Mouse (Mus musculus) small intestine, adult 2 months (tissue): ENCODE data around the gene Manbal. TPM values are rescaled to one million over a fixed set of nuclear protein-coding genes. Genes with fewer than 3 reads are reported as not detected.

Source experiments
- H3K27ac ChIP-seq: fragments of 200-500 bp; 2 replicates; pipeline ENCODE4 v1.5.1; 2012; ENCODE audit warnings: low read depth, low read length, control low read depth, inconsistent platforms; ENCODE audit not compliant: insufficient read depth
- H3K27me3 ChIP-seq: fragments of 200-500 bp; 2 replicates; pipeline ENCODE4 v1.6.1; 2012; ENCODE audit warnings: mild to moderate bottlenecking, moderate library complexity, low read length, inconsistent platforms; ENCODE audit not compliant: control insufficient read depth, insufficient read depth
- H3K36me3 ChIP-seq: fragments of 200-500 bp; 2 replicates; pipeline ENCODE4 v1.6.1; 2012; ENCODE audit warnings: mild to moderate bottlenecking, low read length, control low read depth, inconsistent platforms; ENCODE audit not compliant: control insufficient read depth, insufficient read depth
- H3K4me1 ChIP-seq: fragments of 200-500 bp; 2 replicates; pipeline ENCODE4 v1.6.1; 2012; ENCODE audit warnings: low read length, inconsistent platforms, mixed read lengths; ENCODE audit not compliant: control insufficient read depth, insufficient read depth, insufficient read length
- H3K4me3 ChIP-seq: fragments of 200-500 bp; 2 replicates; pipeline ENCODE4 v1.5.1; 2012; ENCODE audit warnings: low read depth, mild to moderate bottlenecking, control low read depth, inconsistent platforms, low read length, moderate library complexity
- CTCF ChIP-seq: fragments of 200-500 bp; IDR thresholded peaks from 2 replicates; pipeline ENCODE4 v1.5.1; 2012; ENCODE audit warnings: low read depth, mild to moderate bottlenecking, control low read depth, inconsistent platforms, low read length, moderate library complexity, mixed read lengths; ENCODE audit not compliant: insufficient replicate concordance, insufficient read length; ENCODE audit errors: extremely low read depth
- POLR2A ChIP-seq: fragments of 200-500 bp; IDR thresholded peaks from 2 replicates; pipeline ENCODE4 v1.6.1; 2012; ENCODE audit warnings: low read depth, mild to moderate bottlenecking, control low read depth, inconsistent platforms, low read length, moderate library complexity
- WGBS: fragments of 180-500 bp; shearing (Covaris S2); methylation state at CpG from one replicate; pipeline ENCODE4 v1.1.7; 2018; 5-methylcytosine and 5-hydroxymethylcytosine counted together
- polyA plus RNA-seq: library from polyadenylated mRNA; depleted of rRNA; stranded (reverse); fragments of >200 nt; gene quantifications from 2 replicates; pipeline ENCODE4 v1.2.3, GENCODE M21; 2012

Manbal gene
- polyA plus RNA-seq, 1 experiment, result 47.5 TPM

DNA sequence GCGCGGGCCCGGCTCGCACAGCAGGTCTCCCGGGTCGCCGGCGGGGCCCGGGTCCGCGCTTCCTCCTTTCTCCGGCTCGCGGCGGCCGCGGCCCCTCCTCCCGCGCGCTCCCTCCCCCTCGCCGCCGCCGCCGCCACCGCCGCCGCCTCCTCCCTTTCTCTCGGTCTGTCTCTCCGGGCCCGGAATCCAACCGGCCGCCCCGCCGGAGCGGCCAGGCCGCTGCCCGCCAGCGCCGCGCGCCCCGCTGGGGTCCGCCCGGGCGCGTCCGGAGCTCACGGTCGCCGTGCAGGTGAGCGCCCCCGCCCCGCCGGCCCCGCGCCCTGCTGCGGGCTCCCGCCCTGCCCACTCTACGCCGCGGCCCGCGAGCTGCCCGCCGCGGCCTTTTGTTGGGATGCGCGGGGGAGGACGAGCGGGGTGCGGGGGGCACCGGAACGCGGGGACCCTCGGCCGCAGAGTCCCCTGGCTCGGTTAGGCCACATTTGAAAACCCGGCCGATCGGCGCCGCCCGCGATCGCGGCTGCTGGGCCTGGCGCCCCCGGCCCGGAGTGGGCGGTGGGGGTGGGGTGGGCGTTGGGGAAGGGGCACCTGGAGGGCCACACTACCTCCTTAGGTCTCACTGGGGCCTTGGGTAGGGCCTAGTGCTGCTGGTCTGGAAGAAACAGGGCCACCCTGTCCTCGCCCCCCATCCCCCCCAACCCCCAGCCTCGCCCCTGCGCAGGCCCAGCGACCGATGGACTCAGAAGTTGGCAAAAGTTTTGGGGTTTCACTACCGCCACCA lies 56.9 kb downstream of the Manbal start:
- H3K4me1 ChIP-seq, result peaks cover 62% of the 10 kb centered on the region
- H3K27me3 ChIP-seq, result no peaks in the 10 kb centered on the region
- peaks cover 12% of the 10 kb centered on the region for H3K36me3 ChIP-seq
- TF ChIP-seq CTCF (no peak), POLR2A (no peak)
- WGBS, result 2% methylated on average over 72 of the region's 98 CpGs
- H3K27ac ChIP-seq, result peak overlapping the region; percentile 100
- H3K4me3 ChIP-seq, result peak overlapping the region; percentile 77

DNA sequence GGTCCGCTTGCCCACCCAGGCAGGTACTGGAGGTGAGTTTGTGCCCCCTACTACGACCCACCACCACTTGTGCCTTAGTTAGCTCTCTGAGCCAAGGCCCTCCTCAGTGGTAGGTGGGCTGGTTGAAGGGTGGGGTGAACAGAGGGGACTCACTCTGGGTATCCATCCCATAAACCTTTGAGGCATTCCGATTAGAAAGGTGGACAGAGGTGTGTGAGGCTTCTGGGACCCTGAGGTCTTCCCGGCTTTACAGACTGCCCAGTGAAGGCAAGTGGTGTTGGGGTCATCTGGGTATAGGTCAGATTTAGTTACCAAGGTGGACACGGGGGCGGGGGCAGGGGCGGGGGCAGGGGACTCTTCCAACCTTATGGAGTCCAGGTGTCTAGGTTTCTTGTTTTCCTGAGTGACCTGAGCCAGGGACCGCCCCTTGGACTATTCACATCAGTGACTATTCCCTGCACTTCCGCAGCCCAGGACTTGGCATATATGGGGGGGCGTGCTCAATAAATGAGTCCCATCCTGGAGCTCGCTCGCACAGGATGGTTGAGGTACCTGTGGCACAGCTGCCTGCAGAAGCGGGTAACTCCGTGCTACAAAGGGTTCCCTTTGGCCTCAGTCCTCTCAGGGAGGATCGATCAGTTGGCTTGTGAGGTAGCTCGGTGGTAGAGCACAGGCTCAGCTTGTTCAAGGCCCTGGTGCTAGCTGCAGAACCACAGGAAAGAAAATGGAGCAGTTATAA lies 57.7 kb downstream of the Manbal start:
- TF ChIP-seq CTCF (no peak), POLR2A (no peak)
- Histone ChIP-seq H3K36me3 (peaks cover 12% of the 10 kb centered on the region), H3K4me3 (peak overlapping the region; percentile 77), H3K27me3 (no peaks in the 10 kb centered on the region), H3K4me1 (peaks cover 66% of the 10 kb centered on the region), H3K27ac (peak overlapping the region; percentile 100)
- 21% methylated on average over 16 of the region's 16 CpGs for WGBS

DNA sequence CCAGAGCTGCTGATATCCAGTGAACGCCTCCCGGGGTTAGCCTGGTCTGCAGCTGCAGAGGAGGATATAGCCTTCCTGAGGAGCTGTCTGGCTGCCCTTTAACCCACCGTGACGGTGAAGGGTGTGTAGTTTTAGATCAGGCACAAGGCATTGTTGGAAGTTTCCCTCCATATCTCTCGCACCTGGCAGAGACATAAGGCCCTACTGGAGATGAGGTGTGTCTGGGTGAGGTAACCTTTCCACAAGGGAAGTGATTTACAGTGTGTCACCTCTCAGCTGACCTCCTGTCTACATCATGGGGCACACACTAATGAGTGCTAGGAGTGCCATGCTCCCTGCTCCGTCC lies 58.2 kb downstream of the Manbal start:
- Histone ChIP-seq H3K27me3 (no peaks in the 10 kb centered on the region), H3K36me3 (peaks cover 12% of the 10 kb centered on the region), H3K4me3 (peak overlapping the region; percentile 77), H3K27ac (peak overlapping the region; percentile 100), H3K4me1 (peaks cover 66% of the 10 kb centered on the region)
- 23% methylated on average over 6 of the region's 6 CpGs for WGBS
- TF ChIP-seq CTCF (no peak), POLR2A (peak; percentile 83)

DNA sequence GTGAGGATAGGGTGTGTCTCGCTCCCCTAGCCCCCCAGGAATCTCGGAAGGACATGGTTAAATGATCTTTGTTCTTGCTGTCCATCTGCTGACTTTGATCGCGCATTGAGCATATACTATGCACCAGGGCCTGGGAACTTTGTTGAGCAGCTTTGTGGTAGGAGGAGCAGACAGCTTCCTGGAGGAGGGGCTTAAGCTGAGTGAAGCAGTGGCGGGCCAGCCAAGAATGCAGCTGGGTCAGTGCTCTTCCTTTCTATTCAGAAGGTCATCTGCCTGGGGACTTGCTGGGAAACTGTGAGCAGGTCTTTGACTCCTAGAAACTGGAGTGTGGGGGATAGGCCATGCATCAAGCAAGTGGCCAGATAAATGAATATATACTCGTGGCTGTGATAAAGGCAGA lies 58.8 kb downstream of the Manbal start:
- H3K4me1 ChIP-seq, result peaks cover 66% of the 10 kb centered on the region
- 31% methylated on average over 6 of the region's 6 CpGs for WGBS
- peaks cover 12% of the 10 kb centered on the region for H3K36me3 ChIP-seq
- no peaks in the 10 kb centered on the region for H3K27me3 ChIP-seq
- H3K4me3 ChIP-seq, result peak overlapping the region; percentile 51
- TF ChIP-seq POLR2A, result no peak; the same call in none of the 2 replicates
- TF ChIP-seq CTCF, result no peak
- peak overlapping the region; percentile 100 for H3K27ac ChIP-seq

DNA sequence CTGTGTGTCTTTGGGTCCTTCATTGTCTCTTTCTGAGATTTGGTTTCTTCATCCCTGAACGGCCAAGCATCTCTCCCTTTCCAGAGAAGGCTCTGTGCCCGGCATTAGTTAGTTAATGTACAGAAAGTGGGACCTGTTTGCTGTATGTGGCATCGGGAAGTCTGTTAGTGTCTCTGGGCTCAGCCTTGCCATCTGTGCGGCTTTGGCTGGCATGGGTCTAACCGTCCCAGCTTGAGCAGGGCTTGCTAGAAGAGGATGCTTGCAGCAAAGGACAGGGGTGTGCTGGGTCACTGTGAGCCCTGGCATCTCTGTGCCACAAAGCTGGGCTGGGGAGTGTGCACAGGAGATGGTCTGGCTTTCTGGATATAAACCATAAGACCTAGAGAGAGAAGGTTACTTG lies 59.8 kb downstream of the Manbal start:
- Histone ChIP-seq H3K4me3 (0 out of 2 replicates have a peak overlapping the region, but pooled peaks have one; percentile 4), H3K27me3 (no peaks in the 10 kb centered on the region), H3K27ac (peak overlapping the region; percentile 100; the same call in 1 of the 2 replicates), H3K4me1 (peaks cover 66% of the 10 kb centered on the region), H3K36me3 (peaks cover 19% of the 10 kb centered on the region)
- WGBS, result 80% methylated on average over 5 of the region's 5 CpGs
- no peak for TF ChIP-seq POLR2A
- TF ChIP-seq CTCF, result no peak

DNA sequence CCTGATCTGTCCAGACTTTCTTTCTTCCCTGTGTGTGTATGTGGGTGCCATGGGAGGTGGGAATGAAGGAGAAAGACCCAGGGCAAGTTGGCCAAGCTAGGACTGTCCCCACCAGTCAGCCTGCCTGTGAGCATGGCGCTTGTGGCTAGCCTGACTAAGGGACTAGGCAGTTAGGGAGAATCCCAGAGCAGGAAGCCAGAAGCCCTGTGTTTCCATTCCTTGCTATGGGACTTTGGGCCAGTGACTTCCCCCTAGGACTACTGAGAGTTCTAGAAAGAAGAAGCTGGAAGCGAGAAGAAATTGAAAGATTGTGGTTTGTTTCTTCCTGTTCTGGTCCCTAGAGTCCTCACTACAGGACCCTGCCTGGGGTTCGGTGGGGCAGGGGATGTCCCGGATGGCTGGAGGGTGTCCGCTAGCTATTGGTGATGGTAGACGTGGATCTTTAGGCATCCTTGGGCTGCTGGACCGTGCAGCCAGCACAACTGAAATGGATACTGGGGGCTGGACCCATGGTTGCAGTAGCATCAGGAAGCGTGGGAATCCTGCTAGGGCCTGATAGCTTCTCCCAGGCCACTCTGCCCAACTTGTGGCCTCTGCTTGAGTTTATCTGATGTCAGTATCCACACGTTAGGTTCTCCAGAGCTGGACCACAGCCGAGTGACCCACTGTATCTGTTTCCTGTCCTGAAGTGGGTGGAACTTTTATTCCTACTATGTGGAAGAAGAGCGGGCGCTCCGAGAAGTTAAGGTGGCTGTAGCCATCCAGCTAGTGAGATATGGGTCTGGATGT lies 61.2 kb downstream of the Manbal start:
- Histone ChIP-seq H3K27ac (peak overlapping the region; percentile 32), H3K4me3 (no peak overlapping the region), H3K36me3 (peaks cover 27% of the 10 kb centered on the region), H3K4me1 (peaks cover 66% of the 10 kb centered on the region), H3K27me3 (no peaks in the 10 kb centered on the region)
- 81% methylated on average over 13 of the region's 13 CpGs for WGBS
- no peak for TF ChIP-seq CTCF

DNA sequence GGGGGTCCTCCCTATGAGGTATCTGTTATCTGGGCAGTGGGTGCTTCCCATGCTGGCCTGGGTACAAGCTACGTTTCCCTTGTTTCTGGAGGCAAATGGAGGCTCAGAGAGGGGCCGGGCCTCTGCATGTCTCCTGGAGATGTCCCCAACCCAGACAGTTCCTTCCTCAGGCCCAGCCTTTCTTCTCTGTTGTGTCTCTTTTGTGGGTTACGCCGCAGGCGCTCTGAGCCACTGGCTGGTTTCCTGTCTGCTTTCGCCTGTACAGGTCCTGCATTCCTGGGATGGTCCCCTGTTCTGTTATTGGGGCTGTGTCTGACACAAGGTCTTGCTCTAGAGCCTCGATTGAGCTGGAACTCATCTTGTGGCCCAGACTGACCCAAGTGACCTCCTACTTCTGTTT lies 62.3 kb downstream of the Manbal start:
- Histone ChIP-seq H3K27me3 (no peaks in the 10 kb centered on the region), H3K36me3 (peaks cover 32% of the 10 kb centered on the region), H3K27ac (peak overlapping the region; percentile 58; the same call in 1 of the 2 replicates), H3K4me3 (no peak overlapping the region), H3K4me1 (peaks cover 76% of the 10 kb centered on the region)
- WGBS, result 70% methylated on average over 7 of the region's 7 CpGs
- no peak for TF ChIP-seq CTCF
- no peak for TF ChIP-seq POLR2A
